Mouse (Mus musculus): ENCODE data around the gene Commd1. TPM values are rescaled to one million over a fixed set of nuclear protein-coding genes. Genes with fewer than 3 reads are reported as not detected.

Commd1 gene
- polyA plus RNA-seq, 2 experiments = 89.7 to 372 TPM

- Histone ChIP-seq H3K4me3 (replicated peaks; ENCODE audit: low read length) (no peak overlapping the region), H3K4me2 (replicated peaks; ENCODE audit: low read depth, low read length, severe bottlenecking) (no peak overlapping the region), H3K27ac (replicated peaks; ENCODE audit: low read depth, low read length) (no peak overlapping the region), H3K9me3 (ENCODE audit: control insufficient read depth, low read length) (no peaks in the 10 kb centered on the region), H3K36me3 (ENCODE audit: control insufficient read depth, insufficient read depth, low read length) (no peaks in the 10 kb centered on the region), H3K4me1 (ENCODE audit: control insufficient read depth, insufficient read depth, low read length) (no peaks in the 10 kb centered on the region), H3K27me3 (ENCODE audit: control insufficient read depth, insufficient read depth, low read length) (no peaks in the 10 kb centered on the region), H3K9ac (ENCODE audit: low read depth, low read length, severe bottlenecking) (no peak overlapping the region)
- WGBS = 70% methylated on average over 6 of the region's 6 CpGs
- ATAC-seq (ENCODE audit: low FRiP score, low read depth) (no peak), DNase-seq (ENCODE audit: low spot score) (no peak)
- no peak for TF ChIP-seq POLR2A (IDR thresholded peaks at IDR 0.05; ENCODE audit: borderline replicate concordance, extremely low read depth, insufficient read depth, insufficient read length)
Measured at GRCm38 (mm10) chr11:22892466-22892865, 89.7 kb downstream of the Commd1 start.

DNA sequence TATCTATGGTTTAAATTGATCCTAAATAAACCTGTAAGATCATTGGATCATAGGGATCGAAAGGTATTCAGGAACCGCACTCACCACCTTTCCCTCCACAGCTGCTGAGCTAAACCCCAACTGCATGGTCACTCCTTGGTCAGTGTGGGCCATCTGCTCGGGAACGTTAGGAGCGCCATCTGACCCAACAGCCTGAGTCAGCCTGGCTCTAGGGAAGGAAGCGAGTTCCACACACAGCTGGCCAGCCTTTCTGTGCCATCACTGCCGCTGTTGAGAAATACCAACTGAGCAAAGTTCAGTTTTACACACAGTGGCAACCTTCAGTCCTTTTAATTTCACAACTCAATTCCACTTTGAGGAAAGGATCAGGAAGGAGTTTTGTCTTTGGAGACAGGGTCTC, 90.3 kb downstream of the Commd1 start:
- no peak overlapping the region for H3K9ac ChIP-seq (ENCODE audit: low read depth, low read length, severe bottlenecking)
- no peak overlapping the region for H3K4me2 ChIP-seq (replicated peaks; ENCODE audit: low read depth, low read length, severe bottlenecking)
- H3K4me3 ChIP-seq (replicated peaks; ENCODE audit: low read length) = no peak overlapping the region
- WGBS = 87% methylated on average over 7 of the region's 7 CpGs
- H3K9me3 ChIP-seq (ENCODE audit: control insufficient read depth, low read length) = no peaks in the 10 kb centered on the region
- H3K27ac ChIP-seq (replicated peaks; ENCODE audit: low read depth, low read length) = no peak overlapping the region
- H3K4me1 ChIP-seq (ENCODE audit: control insufficient read depth, insufficient read depth, low read length) = no peaks in the 10 kb centered on the region
- ATAC-seq (ENCODE audit: low FRiP score, low read depth) (no peak), DNase-seq (ENCODE audit: low spot score) (no peak)
- no peaks in the 10 kb centered on the region for H3K36me3 ChIP-seq (ENCODE audit: control insufficient read depth, insufficient read depth, low read length)
- no peak for TF ChIP-seq POLR2A (IDR thresholded peaks at IDR 0.05; ENCODE audit: borderline replicate concordance, extremely low read depth, insufficient read depth, insufficient read length)
- H3K27me3 ChIP-seq (ENCODE audit: control insufficient read depth, insufficient read depth, low read length) = no peaks in the 10 kb centered on the region

DNA sequence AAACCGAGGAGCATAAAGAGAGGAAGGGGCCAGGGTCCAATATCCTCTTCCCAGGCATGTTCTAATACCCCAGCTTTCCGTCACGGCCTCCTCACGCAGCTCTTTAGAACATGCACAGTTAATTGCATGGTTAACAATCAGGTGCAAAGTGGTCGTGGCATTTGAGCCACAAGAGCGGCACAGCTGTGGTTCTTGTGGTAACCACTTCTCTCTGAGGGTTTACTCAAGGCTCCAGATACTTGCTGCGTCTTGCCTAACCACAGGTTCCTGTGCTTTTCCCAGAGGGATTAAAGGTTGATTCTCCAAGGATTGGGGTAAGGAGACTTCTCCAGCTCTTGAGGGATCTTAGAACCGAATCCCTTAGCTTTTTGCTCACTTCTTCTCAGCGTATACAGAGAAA, 90.9 kb downstream of the Commd1 start:
- no peak for DNase-seq (ENCODE audit: low spot score)
- no peak for TF ChIP-seq POLR2A (IDR thresholded peaks at IDR 0.05; ENCODE audit: borderline replicate concordance, extremely low read depth, insufficient read depth, insufficient read length)
- H3K9me3 ChIP-seq (ENCODE audit: control insufficient read depth, low read length) = no peaks in the 10 kb centered on the region
- H3K4me3 ChIP-seq (replicated peaks; ENCODE audit: low read length) = no peak overlapping the region
- H3K4me2 ChIP-seq (replicated peaks; ENCODE audit: low read depth, low read length, severe bottlenecking) = no peak overlapping the region
- ATAC-seq (ENCODE audit: low FRiP score, low read depth) = no peak
- no peak overlapping the region for H3K9ac ChIP-seq (ENCODE audit: low read depth, low read length, severe bottlenecking)
- 58% methylated on average over 9 of the region's 9 CpGs for WGBS
- no peaks in the 10 kb centered on the region for H3K4me1 ChIP-seq (ENCODE audit: control insufficient read depth, insufficient read depth, low read length)
- H3K36me3 ChIP-seq (ENCODE audit: control insufficient read depth, insufficient read depth, low read length) = no peaks in the 10 kb centered on the region
- H3K27ac ChIP-seq (replicated peaks; ENCODE audit: low read depth, low read length) = no peak overlapping the region
- H3K27me3 ChIP-seq (ENCODE audit: control insufficient read depth, insufficient read depth, low read length) = no peaks in the 10 kb centered on the region

DNA sequence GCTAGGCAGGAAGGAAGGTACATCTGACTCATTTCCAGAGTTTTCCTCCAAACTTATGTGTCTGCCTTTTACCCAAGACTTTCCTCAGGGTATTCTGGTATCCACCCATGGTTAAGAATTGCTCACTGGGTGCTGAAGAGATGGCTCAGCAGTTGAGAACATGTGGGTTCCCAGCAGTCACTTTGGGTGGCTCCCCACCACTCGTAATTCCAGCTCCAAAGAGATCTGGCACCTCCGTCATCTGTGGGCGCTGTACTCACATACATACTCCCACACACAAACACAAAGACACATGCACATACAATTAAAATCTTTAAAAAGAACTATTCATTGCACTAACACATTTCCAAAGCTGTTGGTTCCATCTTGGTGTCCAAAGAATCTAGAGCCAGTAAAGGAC, 93.0 kb downstream of the Commd1 start:
- Histone ChIP-seq H3K9me3 (ENCODE audit: control insufficient read depth, low read length) (no peaks in the 10 kb centered on the region), H3K27ac (replicated peaks; ENCODE audit: low read depth, low read length) (no peak overlapping the region), H3K4me2 (replicated peaks; ENCODE audit: low read depth, low read length, severe bottlenecking) (no peak overlapping the region), H3K9ac (ENCODE audit: low read depth, low read length, severe bottlenecking) (no peak overlapping the region), H3K4me3 (replicated peaks; ENCODE audit: low read length) (no peak overlapping the region), H3K36me3 (ENCODE audit: control insufficient read depth, insufficient read depth, low read length) (no peaks in the 10 kb centered on the region), H3K27me3 (ENCODE audit: control insufficient read depth, insufficient read depth, low read length) (no peaks in the 10 kb centered on the region), H3K4me1 (ENCODE audit: control insufficient read depth, insufficient read depth, low read length) (no peaks in the 10 kb centered on the region)
- ATAC-seq (ENCODE audit: low FRiP score, low read depth) = no peak
- WGBS = 95% methylated on average over 3 of the region's 3 CpGs
- TF ChIP-seq POLR2A (IDR thresholded peaks at IDR 0.05; ENCODE audit: borderline replicate concordance, extremely low read depth, insufficient read depth, insufficient read length) = no peak
- no peak for DNase-seq (ENCODE audit: low spot score)

DNA sequence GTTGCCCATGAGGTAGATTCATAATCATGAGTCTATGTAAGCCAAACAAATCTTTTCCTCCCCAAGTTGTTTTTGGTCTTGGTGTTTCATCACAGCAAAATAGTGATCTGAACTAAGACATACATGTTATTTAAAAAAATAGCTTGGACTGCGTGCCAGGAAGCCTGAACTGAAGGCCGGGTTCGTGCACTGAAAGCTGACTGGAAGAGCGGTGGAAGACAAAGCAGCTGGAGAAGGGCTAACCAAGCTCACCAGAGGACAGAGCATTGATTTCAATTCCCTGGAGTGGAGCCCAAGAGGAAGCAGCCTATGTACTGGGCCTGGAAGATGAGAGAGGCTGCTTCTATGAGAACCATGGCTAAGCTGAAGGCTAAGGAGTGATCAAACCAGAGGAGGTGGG, 95.2 kb downstream of the Commd1 start:
- H3K27me3 ChIP-seq (ENCODE audit: control insufficient read depth, insufficient read depth, low read length) = no peaks in the 10 kb centered on the region
- H3K9ac ChIP-seq (ENCODE audit: low read depth, low read length, severe bottlenecking) = no peak overlapping the region
- H3K4me1 ChIP-seq (ENCODE audit: control insufficient read depth, insufficient read depth, low read length) = no peaks in the 10 kb centered on the region
- H3K36me3 ChIP-seq (ENCODE audit: control insufficient read depth, insufficient read depth, low read length) = no peaks in the 10 kb centered on the region
- ATAC-seq (ENCODE audit: low FRiP score, low read depth) (no peak), DNase-seq (ENCODE audit: low spot score) (no peak)
- H3K4me3 ChIP-seq (replicated peaks; ENCODE audit: low read length) = no peak overlapping the region
- TF ChIP-seq POLR2A (IDR thresholded peaks at IDR 0.05; ENCODE audit: borderline replicate concordance, extremely low read depth, insufficient read depth, insufficient read length) = no peak
- H3K27ac ChIP-seq (replicated peaks; ENCODE audit: low read depth, low read length) = no peak overlapping the region
- 91% methylated on average over 4 of the region's 4 CpGs for WGBS
- no peaks in the 10 kb centered on the region for H3K9me3 ChIP-seq (ENCODE audit: control insufficient read depth, low read length)
- no peak overlapping the region for H3K4me2 ChIP-seq (replicated peaks; ENCODE audit: low read depth, low read length, severe bottlenecking)

- no peak for TF ChIP-seq POLR2A (IDR thresholded peaks at IDR 0.05; ENCODE audit: borderline replicate concordance, extremely low read depth, insufficient read depth, insufficient read length)
- DNase-seq (ENCODE audit: low spot score) = no peak
- H3K4me1 ChIP-seq (ENCODE audit: control insufficient read depth, insufficient read depth, low read length) = no peaks in the 10 kb centered on the region
- no peak overlapping the region for H3K9ac ChIP-seq (ENCODE audit: low read depth, low read length, severe bottlenecking)
- H3K27ac ChIP-seq (replicated peaks; ENCODE audit: low read depth, low read length) = no peak overlapping the region
- WGBS = 100% methylated on average over 1 of the region's 1 CpGs
- no peaks in the 10 kb centered on the region for H3K36me3 ChIP-seq (ENCODE audit: control insufficient read depth, insufficient read depth, low read length)
- H3K9me3 ChIP-seq (ENCODE audit: control insufficient read depth, low read length) = no peaks in the 10 kb centered on the region
- no peak for ATAC-seq (ENCODE audit: low FRiP score, low read depth)
- no peak overlapping the region for H3K4me3 ChIP-seq (replicated peaks; ENCODE audit: low read length)
- no peak overlapping the region for H3K4me2 ChIP-seq (replicated peaks; ENCODE audit: low read depth, low read length, severe bottlenecking)
- H3K27me3 ChIP-seq (ENCODE audit: control insufficient read depth, insufficient read depth, low read length) = no peaks in the 10 kb centered on the region
Measured at GRCm38 (mm10) chr11:22885350-22885749, 96.8 kb downstream of the Commd1 start.

Measured in limb, embryonic 14.5 days (tissue).